Mouse (Mus musculus): ENCODE measurements around the gene Ubl7. TPM values are rescaled to one million over a fixed set of nuclear protein-coding genes. Genes with fewer than 3 reads are reported as not detected.

The Ubl7 gene
- polyA plus RNA-seq, 1 experiment from 2014 or later = 85.0 TPM

DNA sequence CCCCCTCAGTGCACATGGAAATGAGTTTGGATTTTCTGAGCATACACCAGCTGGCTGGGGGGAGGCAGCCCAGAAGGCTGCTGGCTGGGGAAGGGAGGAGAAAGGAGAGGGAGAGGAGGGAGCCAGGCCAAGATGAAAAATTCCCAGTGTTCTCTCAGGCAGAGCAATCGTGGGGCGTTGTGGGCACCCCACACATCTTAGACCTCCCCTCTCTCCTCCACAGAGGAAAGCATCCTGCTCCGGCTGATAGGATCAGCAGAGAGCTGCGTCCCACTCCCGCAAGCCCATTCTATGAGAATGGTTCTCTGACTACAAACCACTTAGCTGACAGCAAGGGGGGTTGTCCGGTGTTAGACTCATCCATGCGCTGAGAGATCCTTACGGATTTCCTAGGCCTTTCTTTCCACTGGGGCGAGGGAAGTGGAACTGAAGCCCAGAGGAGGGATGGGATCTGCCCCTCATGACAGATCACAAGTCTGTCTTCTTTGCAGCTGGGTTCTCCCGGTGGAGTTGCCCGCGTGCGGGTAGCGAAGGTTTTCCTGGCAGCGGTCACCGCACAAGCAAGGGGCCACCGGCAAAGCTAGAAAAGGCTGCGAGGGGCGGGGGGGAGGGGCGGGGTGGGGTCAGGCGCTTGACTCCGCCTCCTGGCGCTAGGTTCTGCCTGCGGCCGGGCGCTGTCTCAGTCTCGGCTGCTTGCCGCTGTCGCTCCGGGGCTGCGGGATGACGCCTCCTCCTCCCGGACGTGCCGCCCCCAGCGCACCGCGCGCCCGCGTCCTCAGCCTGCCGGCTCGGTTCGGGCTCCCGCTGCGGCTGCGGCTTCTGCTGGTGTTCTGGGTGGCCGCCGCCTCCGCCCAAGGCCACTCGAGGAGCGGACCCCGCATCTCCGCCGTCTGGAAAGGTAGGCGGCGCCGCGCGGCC, 28.9 kb downstream of the Ubl7 start, which contains the start of gene Sema7a:
Sema7a (plus strand) TSS at position 682 of the 918 bp plus-strand sequence.
- no peak within 1 kb of the TSS; the same call in 1 of the 2 replicates for H3K27ac ChIP-seq (replicated peaks; ENCODE audit: low read depth, low read length)
- WGBS = 3% methylated on average over 23 of the region's 60 CpGs

DNA sequence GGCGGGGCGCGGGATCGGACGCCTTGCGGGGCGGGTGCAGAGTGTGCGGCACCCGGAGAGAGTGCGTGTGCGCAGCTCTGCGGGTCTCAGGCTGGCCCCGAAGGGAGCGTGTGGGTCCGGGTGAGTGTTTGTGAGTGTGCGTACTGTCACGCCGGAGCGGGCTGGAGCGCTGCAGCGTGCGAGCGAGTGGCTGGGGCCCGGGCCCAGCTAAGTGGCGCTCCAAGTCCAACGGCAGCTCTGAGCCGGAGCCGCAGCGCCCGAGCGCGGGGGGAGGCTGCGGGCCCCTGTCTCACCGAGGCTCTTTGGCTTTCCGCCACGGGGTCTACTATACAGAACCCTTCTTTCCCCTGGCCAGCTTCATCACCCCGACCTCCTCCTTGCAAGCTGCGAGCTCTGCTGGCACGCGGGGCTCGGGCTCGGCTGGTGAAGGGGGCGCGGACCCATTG, 29.6 kb downstream of the Ubl7 start:
- no peaks in the 10 kb centered on the region for H3K9me3 ChIP-seq (ENCODE audit: control insufficient read depth, low read length)
- H3K4me3 ChIP-seq (ENCODE audit: low read depth, low read length) = peak overlapping the region; percentile 74
- peaks cover 50% of the 10 kb centered on the region for H3K27me3 ChIP-seq (replicated peaks; ENCODE audit: control insufficient read depth, insufficient read depth, low read length)
- H3K27ac ChIP-seq (replicated peaks; ENCODE audit: low read depth, low read length) = no peak overlapping the region; the same call in 1 of the 2 replicates
- WGBS = under 1% methylated on average over 21 of the region's 44 CpGs
- peak; percentile 36 for DNase-seq (ENCODE audit: low spot score)
- H3K4me2 ChIP-seq (ENCODE audit: low read depth, low read length) = peak overlapping the region; percentile 98
- peak; percentile 41; the same call in 1 of the 2 replicates for ATAC-seq (ENCODE audit: low read depth)
- 0 out of 2 replicates have a peak, but pooled peaks cover 7% of the 10 kb centered on the region for H3K4me1 ChIP-seq (ENCODE audit: control insufficient read depth, insufficient read depth, low read length)
- no peaks in the 10 kb centered on the region for H3K36me3 ChIP-seq (ENCODE audit: control insufficient read depth, insufficient read depth, low read length)
- peak overlapping the region; percentile 72 for H3K9ac ChIP-seq (ENCODE audit: low read depth, low read length)

More for the DNA sequence above, 28.9 kb downstream of the Ubl7 start, which contains the start of gene Sema7a:
- ATAC-seq (ENCODE audit: low read depth) = peak; percentile 81
- Histone ChIP-seq H3K4me3 (ENCODE audit: low read depth, low read length) (peak within 1 kb of the TSS; percentile 74), H3K36me3 (ENCODE audit: control insufficient read depth, insufficient read depth, low read length) (no peaks in the 10 kb centered on the region), H3K4me2 (ENCODE audit: low read depth, low read length) (peak within 1 kb of the TSS; percentile 98), H3K27me3 (replicated peaks; ENCODE audit: control insufficient read depth, insufficient read depth, low read length) (peaks cover 50% of the 10 kb centered on the region), H3K9ac (ENCODE audit: low read depth, low read length) (peak within 1 kb of the TSS; percentile 72), H3K4me1 (ENCODE audit: control insufficient read depth, insufficient read depth, low read length) (0 out of 2 replicates have a peak, but pooled peaks cover 7% of the 10 kb centered on the region), H3K9me3 (ENCODE audit: control insufficient read depth, low read length) (no peaks in the 10 kb centered on the region)
- DNase-seq (ENCODE audit: low spot score) = peak; percentile 87

DNA sequence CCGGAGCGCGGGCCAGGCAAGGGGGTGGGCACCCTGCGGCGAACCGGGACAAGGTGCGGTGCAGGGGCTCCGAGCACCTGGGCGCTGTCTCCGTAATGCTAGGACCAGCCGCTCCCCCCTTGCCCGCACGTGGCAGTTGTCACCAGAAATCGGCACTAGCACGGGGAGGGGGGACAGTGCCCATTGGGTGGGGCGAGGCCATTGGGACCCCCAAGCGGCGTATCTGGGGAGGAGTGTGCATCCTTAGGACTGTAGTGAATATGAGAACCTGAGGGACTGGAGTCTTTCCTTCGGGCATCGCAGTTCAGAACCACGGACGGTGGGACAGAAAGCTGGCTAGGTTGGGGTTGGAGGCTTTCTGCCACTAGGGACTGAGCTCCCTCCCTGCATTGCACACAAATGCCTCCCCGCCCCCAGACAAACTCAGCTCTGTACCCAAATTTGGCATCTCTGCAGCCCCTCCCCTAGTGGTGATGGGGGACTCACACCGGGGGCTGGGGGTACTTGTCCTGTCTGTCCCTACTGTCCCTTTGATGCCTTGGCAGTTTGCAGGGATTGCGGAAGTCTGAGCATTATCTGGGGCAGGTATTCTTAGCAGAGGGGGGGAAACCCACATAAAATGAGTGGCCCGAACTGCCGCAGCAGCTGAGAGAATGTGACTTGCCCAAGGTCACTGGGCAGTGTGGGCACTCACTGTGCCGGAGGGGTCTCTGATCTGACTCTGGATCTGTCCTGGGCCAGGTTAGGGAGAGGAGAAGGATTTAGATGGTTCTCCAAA, 30.3 kb downstream of the Ubl7 start:
- Histone ChIP-seq H3K27ac (replicated peaks; ENCODE audit: low read depth, low read length) (no peak overlapping the region), H3K9me3 (ENCODE audit: control insufficient read depth, low read length) (no peaks in the 10 kb centered on the region), H3K36me3 (ENCODE audit: control insufficient read depth, insufficient read depth, low read length) (no peaks in the 10 kb centered on the region), H3K4me2 (ENCODE audit: low read depth, low read length) (peak overlapping the region; percentile 98), H3K9ac (ENCODE audit: low read depth, low read length) (peak overlapping the region; percentile 72), H3K27me3 (replicated peaks; ENCODE audit: control insufficient read depth, insufficient read depth, low read length) (peaks cover 50% of the 10 kb centered on the region), H3K4me3 (ENCODE audit: low read depth, low read length) (peak overlapping the region; percentile 74), H3K4me1 (ENCODE audit: control insufficient read depth, insufficient read depth, low read length) (0 out of 2 replicates have a peak, but pooled peaks cover 7% of the 10 kb centered on the region)
- WGBS = 15% methylated on average over 11 of the region's 28 CpGs
- DNase-seq (ENCODE audit: low spot score) (no peak), ATAC-seq (ENCODE audit: low read depth) (no peak)

DNA sequence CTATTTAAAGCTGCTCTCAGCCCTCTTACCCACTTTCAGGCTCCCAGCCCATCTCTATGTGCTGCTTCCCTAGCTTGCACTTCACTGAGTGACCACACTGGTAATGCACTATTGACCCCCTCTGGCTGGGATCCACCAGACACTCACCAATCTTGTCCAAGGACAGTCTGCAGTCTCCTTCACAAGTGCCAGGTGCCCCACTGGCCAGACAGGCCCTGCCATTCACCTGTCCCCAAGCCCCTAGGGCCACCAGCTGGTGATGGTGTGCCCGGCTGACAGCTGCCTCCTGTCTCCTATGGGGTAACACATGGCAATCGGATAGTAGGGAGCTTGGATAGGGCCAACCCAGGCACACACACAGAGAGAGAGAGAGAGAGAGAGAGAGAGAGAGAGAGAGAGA, 31.3 kb downstream of the Ubl7 start:
- DNase-seq (ENCODE audit: low spot score) (peak; percentile 12), ATAC-seq (ENCODE audit: low read depth) (no peak)
- no peak overlapping the region for H3K27ac ChIP-seq (replicated peaks; ENCODE audit: low read depth, low read length)
- WGBS = 54% methylated on average over 2 of the region's 2 CpGs
- no peaks in the 10 kb centered on the region for H3K9me3 ChIP-seq (ENCODE audit: control insufficient read depth, low read length)
- H3K4me3 ChIP-seq (ENCODE audit: low read depth, low read length) = peak overlapping the region; percentile 74; the same call in 1 of the 2 replicates
- H3K4me2 ChIP-seq (ENCODE audit: low read depth, low read length) = no peak overlapping the region
- H3K27me3 ChIP-seq (replicated peaks; ENCODE audit: control insufficient read depth, insufficient read depth, low read length) = peaks cover 50% of the 10 kb centered on the region
- no peak overlapping the region for H3K9ac ChIP-seq (ENCODE audit: low read depth, low read length)
- 0 out of 2 replicates have a peak, but pooled peaks cover 7% of the 10 kb centered on the region for H3K4me1 ChIP-seq (ENCODE audit: control insufficient read depth, insufficient read depth, low read length)
- no peaks in the 10 kb centered on the region for H3K36me3 ChIP-seq (ENCODE audit: control insufficient read depth, insufficient read depth, low read length)

DNA sequence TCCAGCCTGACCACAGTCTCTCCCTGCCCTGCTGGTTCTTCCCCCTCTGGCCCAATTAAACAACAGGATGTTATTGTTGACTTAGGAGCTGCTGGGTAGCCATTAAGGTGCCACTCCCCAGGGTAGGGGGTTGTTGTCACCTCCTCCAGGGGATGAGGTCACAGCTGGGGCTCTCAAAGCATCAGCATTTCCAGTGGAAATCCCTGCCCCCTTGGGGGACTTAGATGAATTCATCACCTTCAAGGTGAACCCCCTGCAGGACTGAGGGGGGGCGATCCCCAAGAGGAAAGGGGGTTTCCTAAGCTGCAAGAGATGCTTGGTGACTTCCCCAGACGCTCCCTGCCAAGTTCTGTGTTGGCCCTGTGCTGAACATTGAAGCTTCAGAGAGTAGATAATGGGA, 32.3 kb downstream of the Ubl7 start:
- DNase-seq (ENCODE audit: low spot score) = peak; percentile 26
- H3K4me2 ChIP-seq (ENCODE audit: low read depth, low read length) = no peak overlapping the region
- WGBS = 37% methylated on average over 2 of the region's 2 CpGs
- 0 out of 2 replicates have a peak, but pooled peaks cover 10% of the 10 kb centered on the region for H3K4me1 ChIP-seq (ENCODE audit: control insufficient read depth, insufficient read depth, low read length)
- no peak overlapping the region for H3K9ac ChIP-seq (ENCODE audit: low read depth, low read length)
- H3K9me3 ChIP-seq (ENCODE audit: control insufficient read depth, low read length) = no peaks in the 10 kb centered on the region
- H3K27ac ChIP-seq (replicated peaks; ENCODE audit: low read depth, low read length) = no peak overlapping the region
- H3K27me3 ChIP-seq (replicated peaks; ENCODE audit: control insufficient read depth, insufficient read depth, low read length) = peaks cover 50% of the 10 kb centered on the region
- no peaks in the 10 kb centered on the region for H3K36me3 ChIP-seq (ENCODE audit: control insufficient read depth, insufficient read depth, low read length)
- H3K4me3 ChIP-seq (ENCODE audit: low read depth, low read length) = no peak overlapping the region
- ATAC-seq (ENCODE audit: low read depth) = no peak; the same call in 1 of the 2 replicates

DNA sequence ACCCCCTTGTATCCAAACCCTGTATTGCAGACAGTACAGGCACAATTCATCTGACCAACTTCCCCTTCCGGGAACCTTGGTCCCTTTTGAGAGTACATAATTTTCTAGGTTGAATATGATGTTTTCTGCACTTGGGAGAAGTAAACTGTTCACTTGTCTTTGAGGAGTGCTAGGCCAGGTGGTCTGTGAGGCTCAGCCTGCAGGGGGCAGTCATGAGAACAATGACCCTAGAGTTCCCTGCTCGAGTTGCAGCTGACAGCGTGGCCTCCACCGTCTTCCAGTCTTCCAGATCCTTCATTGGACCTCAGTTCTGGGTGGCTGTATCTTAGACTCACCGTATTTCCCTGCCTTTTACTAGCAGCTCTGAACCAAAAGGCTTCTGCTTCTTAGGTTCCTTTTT, 33.8 kb downstream of the Ubl7 start:
- no peak overlapping the region for H3K4me2 ChIP-seq (ENCODE audit: low read depth, low read length)
- H3K4me1 ChIP-seq (ENCODE audit: control insufficient read depth, insufficient read depth, low read length) = 0 out of 2 replicates have a peak, but pooled peaks cover 10% of the 10 kb centered on the region
- H3K9ac ChIP-seq (ENCODE audit: low read depth, low read length) = no peak overlapping the region
- no peak overlapping the region for H3K4me3 ChIP-seq (ENCODE audit: low read depth, low read length)
- H3K27ac ChIP-seq (replicated peaks; ENCODE audit: low read depth, low read length) = no peak overlapping the region
- no peaks in the 10 kb centered on the region for H3K9me3 ChIP-seq (ENCODE audit: control insufficient read depth, low read length)
- DNase-seq (ENCODE audit: low spot score) = peak; percentile 31
- peaks cover 39% of the 10 kb centered on the region for H3K27me3 ChIP-seq (replicated peaks; ENCODE audit: control insufficient read depth, insufficient read depth, low read length)
- 28% methylated on average over 5 of the region's 5 CpGs for WGBS
- no peak for ATAC-seq (ENCODE audit: low read depth)
- H3K36me3 ChIP-seq (ENCODE audit: control insufficient read depth, insufficient read depth, low read length) = no peaks in the 10 kb centered on the region

DNA sequence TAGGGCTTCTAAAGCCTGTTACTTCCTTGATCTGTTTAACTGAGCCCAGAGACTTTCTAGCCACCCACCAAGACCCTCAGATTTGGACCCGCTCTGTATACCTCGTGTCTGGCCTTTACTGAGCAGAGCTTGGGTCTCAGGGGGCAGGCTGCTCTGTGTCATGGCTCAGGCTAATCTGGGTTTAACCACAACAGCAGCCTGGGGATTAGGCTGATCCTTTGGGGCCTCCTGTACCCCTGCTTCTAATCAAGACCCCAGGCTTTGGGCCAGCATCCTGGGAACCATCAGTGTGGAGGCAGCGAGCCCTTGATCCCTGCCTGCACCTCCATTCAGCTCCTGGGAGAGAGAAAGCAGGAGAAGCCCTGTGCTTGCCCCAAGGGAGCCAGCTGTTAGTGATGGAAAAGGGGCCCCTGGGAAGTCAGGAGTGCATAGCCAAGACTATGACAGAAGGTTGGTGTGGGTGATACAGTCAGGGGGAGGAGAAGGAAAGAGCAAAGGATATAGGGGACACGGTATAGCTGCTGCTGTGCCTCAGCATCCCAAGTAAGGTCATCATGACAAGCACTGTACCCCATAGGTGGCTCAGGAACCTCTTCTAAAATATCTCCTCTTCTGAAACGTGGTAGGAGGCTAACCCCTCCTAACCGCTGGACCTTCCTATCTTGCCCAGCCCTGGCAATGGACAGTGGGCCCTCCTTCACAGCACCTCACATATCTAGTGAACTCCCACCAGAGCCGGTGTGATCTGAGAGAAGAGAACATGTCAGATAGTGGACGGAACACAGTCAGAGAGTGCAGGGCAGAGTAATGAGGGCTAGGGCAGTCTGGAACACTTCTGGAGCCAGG, 35.2 kb downstream of the Ubl7 start:
- Histone ChIP-seq H3K9ac (ENCODE audit: low read depth, low read length) (no peak overlapping the region), H3K4me3 (ENCODE audit: low read depth, low read length) (no peak overlapping the region), H3K4me1 (ENCODE audit: control insufficient read depth, insufficient read depth, low read length) (peaks cover 11% of the 10 kb centered on the region; the same call in 1 of the 2 replicates), H3K27me3 (replicated peaks; ENCODE audit: control insufficient read depth, insufficient read depth, low read length) (peaks cover 25% of the 10 kb centered on the region), H3K27ac (replicated peaks; ENCODE audit: low read depth, low read length) (no peak overlapping the region), H3K9me3 (ENCODE audit: control insufficient read depth, low read length) (no peaks in the 10 kb centered on the region), H3K4me2 (ENCODE audit: low read depth, low read length) (no peak overlapping the region), H3K36me3 (ENCODE audit: control insufficient read depth, insufficient read depth, low read length) (no peaks in the 10 kb centered on the region)
- DNase-seq (ENCODE audit: low spot score) = peak; percentile 39
- 60% methylated on average over 8 of the region's 8 CpGs for WGBS
- ATAC-seq (ENCODE audit: low read depth) = 0 out of 2 replicates have a peak, but pooled peaks have one; percentile 8
